Mouse (Mus musculus): Measurements from ENCODE around the gene Ceacam13.
"Not testable (repeated sequence)": the region's sequence is repeated elsewhere in the genome, so short reads cannot be mapped to it uniquely, and the experiment has no call there.

Ceacam13 gene

DNA sequence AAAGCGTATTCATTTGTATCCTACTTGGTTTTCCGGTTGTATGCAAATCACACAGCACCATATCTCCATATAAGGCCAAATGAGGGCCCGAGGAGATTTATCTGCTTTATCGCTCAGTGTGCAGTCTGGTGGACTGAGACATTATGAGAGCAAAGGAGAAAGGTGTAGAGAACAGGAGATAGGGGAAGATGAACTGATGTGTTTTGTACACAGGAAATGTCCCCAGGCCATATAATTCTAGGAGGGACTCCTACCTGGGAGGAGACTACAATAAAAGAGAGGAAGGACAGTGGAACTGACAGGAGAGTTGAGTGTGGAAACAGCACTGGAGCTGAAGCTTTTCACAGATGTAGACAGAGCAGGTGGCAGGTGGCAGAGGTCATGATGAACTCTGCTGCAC lies at the start of gene Ceacam13:
Ceacam13 (plus strand) TSS at position 301 of the 400 bp plus-strand sequence.
- DNase-seq = no peak

DNA sequence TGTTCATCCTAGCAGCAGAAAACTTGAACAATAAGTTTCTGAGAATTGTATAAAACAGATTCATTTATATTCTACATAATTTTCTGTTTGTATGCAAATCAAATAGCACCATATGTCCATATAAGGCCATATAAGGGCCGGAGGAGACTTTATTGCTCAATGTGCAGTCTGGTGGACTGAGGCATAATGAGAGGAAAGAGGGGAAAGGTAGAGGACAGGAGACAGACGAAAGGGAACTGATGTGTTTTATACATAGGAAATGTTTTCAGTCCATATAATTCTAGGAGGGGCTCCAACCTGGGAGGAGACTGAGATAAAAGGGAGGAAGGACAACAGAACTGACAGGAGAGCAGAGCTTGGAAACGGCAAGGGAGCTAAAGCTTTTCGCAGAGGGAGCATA lies 37.9 kb upstream of the Ceacam13 start, which contains the start of gene Ceacam11:
Ceacam11 (plus strand) TSS at position 301 of the 400 bp plus-strand sequence.
- DNase-seq = no peak

DNA sequence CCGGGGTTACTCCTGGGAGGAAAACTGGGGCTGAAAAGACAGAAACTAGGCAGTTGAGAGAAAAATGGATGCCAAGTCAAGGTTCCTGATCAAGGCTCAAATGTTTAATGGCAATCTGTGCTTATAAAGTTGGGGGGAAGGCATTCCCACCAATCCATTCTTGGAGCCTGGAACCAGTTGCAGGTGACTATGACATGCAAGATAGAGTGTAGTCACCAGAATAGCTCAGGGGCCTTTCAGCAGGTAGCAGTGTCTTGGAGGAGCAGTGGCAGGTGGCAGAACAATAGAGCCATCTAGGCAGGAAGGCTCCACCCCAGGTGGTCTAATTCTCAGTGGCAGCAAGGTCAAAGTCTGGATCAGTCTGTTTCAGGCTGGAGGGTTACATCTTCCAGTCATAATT lies 8.6 kb upstream of the Ceacam13 start:
- not testable (repeated sequence) for DNase-seq

DNA sequence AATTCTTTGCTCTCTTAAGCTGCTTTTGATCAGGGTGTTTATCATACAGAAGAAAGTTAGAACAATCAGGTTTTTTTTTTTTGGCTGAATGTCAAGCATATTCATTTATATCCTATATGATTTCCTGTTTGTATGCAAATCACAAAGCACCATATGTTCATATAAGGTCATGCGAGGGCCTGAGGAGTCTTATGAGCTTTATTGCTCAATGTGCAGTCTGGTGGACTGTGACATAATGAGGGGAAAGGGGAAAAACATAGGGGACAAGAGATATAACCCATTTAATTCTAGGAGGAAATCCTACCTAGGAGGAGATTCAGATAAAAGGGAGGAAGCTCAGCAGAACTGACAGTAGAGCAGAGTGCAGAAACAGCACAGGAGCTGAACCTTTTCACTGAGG lies 55.9 kb downstream of the Ceacam13 start, which contains the start of gene Ceacam12:
Ceacam12 (plus strand) TSS at position 301 of the 400 bp plus-strand sequence.
- no peak for DNase-seq
